Mouse (Mus musculus) G1E-ER4 (cell line): Measurements from ENCODE around the gene Cftr. TPM values are rescaled to one million over a fixed set of nuclear protein-coding genes. Genes with fewer than 3 reads are reported as not detected.

Experiments
- GATA1 ChIP-seq: IDR thresholded peaks from one replicate; pipeline ENCODE4 v1.8.0; 2012; ENCODE audit warnings: low read length, inconsistent platforms
- polyA plus RNA-seq: library from polyadenylated mRNA; stranded (reverse); fragments of >175 nt; gene quantifications from 2 replicates; pipeline ENCODE4 v1.2.3, GENCODE M21; 2012

Gene Cftr
- not detected in 2 replicates for polyA plus RNA-seq

- no peak for TF ChIP-seq GATA1
Measured at GRCm38 (mm10) chr6:18170311-18170922, at the start of gene Cftr. Gene Cftr, plus strand, starts transcription at chr6:18170687.

- TF ChIP-seq GATA1: no peak
Measured at GRCm38 (mm10) chr6:18127206-18127983, 43.1 kb upstream of the Cftr start.

- TF ChIP-seq GATA1: no peak
Measured at GRCm38 (mm10) chr6:18128059-18128458, 42.4 kb upstream of the Cftr start.

- TF ChIP-seq GATA1: no peak
Measured at GRCm38 (mm10) chr6:18135246-18135645, 35.2 kb upstream of the Cftr start.

GRCm38 (mm10) chr6:18153031-18153430 lies 17.5 kb upstream of the Cftr start:
- TF ChIP-seq GATA1: no peak

GRCm38 (mm10) chr6:18169618-18170017 lies 869 bp upstream of the Cftr start:
- TF ChIP-seq GATA1: no peak

- no peak for TF ChIP-seq GATA1
Measured at GRCm38 (mm10) chr6:18171614-18172013, 1.1 kb downstream of the Cftr start.

GRCm38 (mm10) chr6:18177509-18177908 lies 7.0 kb downstream of the Cftr start:
- TF ChIP-seq GATA1: no peak

GRCm38 (mm10) chr6:18180665-18181064 lies 10.2 kb downstream of the Cftr start:
- no peak for TF ChIP-seq GATA1

GRCm38 (mm10) chr6:18182903-18183302 lies 12.4 kb downstream of the Cftr start:
- no peak for TF ChIP-seq GATA1

GRCm38 (mm10) chr6:18220691-18221090 lies 50.2 kb downstream of the Cftr start:
- no peak for TF ChIP-seq GATA1

- TF ChIP-seq GATA1: no peak
Measured at GRCm38 (mm10) chr6:18223206-18223605, 52.7 kb downstream of the Cftr start.

- TF ChIP-seq GATA1: no peak
Measured at GRCm38 (mm10) chr6:18225157-18225556, 54.7 kb downstream of the Cftr start.

GRCm38 (mm10) chr6:18246495-18246894 lies 76.0 kb downstream of the Cftr start:
- no peak for TF ChIP-seq GATA1

GRCm38 (mm10) chr6:18247891-18248463 lies 77.5 kb downstream of the Cftr start:
- no peak for TF ChIP-seq GATA1

- no peak for TF ChIP-seq GATA1
Measured at GRCm38 (mm10) chr6:18248464-18248863, 78.0 kb downstream of the Cftr start.

GRCm38 (mm10) chr6:18254586-18254985 lies 84.1 kb downstream of the Cftr start:
- TF ChIP-seq GATA1: no peak
